Mouse (Mus musculus) neural tube, embryonic 11.5 days (tissue): ENCODE measurements at regions not wholly inside any gene's neighbourhood (a gene's known extent, or its start where the extent isn't known, plus 50 kb on each side); places are given as distances from the start of the nearest gene placed in this dataset.

Experiments used
- ATAC-seq: fragments of 200-750 bp; cut with Nextera tagmentation; 2 replicates; pipeline ENCODE4 v1.8.0; 2017; ENCODE audit warnings: moderate number of reproducible peaks, mild to moderate bottlenecking, moderate TSS enrichment, moderate library complexity; ENCODE audit not compliant: insufficient read depth, low FRiP score, low TSS enrichment
- DNase-seq: peaks from one replicate; pipeline ENCODE4 v3.0.0-alpha.2; 2015; ENCODE audit warnings: low spot score
- H3K27ac ChIP-seq: fragments of 300-500 bp; sonication (generic); 2 replicates; pipeline ENCODE4 v1.5.1; 2014; ENCODE audit warnings: low read depth, mild to moderate bottlenecking, low read length
- H3K27me3 ChIP-seq: fragments of 300-500 bp; sonication (generic); 2 replicates; pipeline ENCODE4 v1.6.1; 2014; ENCODE audit warnings: mild to moderate bottlenecking, low read length, mixed read lengths; ENCODE audit not compliant: control insufficient read depth, insufficient read depth
- H3K36me3 ChIP-seq: fragments of 300-500 bp; sonication (generic); 2 replicates; pipeline ENCODE4 v1.6.1; 2014; ENCODE audit warnings: mild to moderate bottlenecking, low read length, moderate library complexity, mixed read lengths; ENCODE audit not compliant: control insufficient read depth, insufficient read depth
- H3K4me1 ChIP-seq: fragments of 300-500 bp; sonication (generic); 2 replicates; pipeline ENCODE4 v1.6.1; 2014; ENCODE audit warnings: low read length, mixed read lengths; ENCODE audit not compliant: control insufficient read depth, insufficient read depth
- H3K4me2 ChIP-seq: fragments of 300-500 bp; sonication (generic); 2 replicates; pipeline ENCODE4 v1.6.1; 2014; ENCODE audit warnings: low read depth, mild to moderate bottlenecking, moderate library complexity
- H3K4me3 ChIP-seq: fragments of 300-500 bp; sonication (generic); 2 replicates; pipeline ENCODE4 v1.5.1; 2014; ENCODE audit warnings: low read depth, low read length
- H3K9ac ChIP-seq: fragments of 300-500 bp; sonication (generic); 2 replicates; pipeline ENCODE4 v1.6.1; 2014; ENCODE audit warnings: mild to moderate bottlenecking, low read length
- H3K9me3 ChIP-seq: fragments of 300-500 bp; sonication (generic); 2 replicates; pipeline ENCODE4 v1.6.1; 2016; ENCODE audit warnings: low read length; ENCODE audit not compliant: control insufficient read depth
- WGBS: fragments of 180-500 bp; shearing (Covaris S2); extraction: QIAGEN DNeasy Blood & Tissue Kit; methylation state at CpG from one replicate; pipeline ENCODE4 v1.1.7; 2014; 5-methylcytosine and 5-hydroxymethylcytosine counted together

DNA sequence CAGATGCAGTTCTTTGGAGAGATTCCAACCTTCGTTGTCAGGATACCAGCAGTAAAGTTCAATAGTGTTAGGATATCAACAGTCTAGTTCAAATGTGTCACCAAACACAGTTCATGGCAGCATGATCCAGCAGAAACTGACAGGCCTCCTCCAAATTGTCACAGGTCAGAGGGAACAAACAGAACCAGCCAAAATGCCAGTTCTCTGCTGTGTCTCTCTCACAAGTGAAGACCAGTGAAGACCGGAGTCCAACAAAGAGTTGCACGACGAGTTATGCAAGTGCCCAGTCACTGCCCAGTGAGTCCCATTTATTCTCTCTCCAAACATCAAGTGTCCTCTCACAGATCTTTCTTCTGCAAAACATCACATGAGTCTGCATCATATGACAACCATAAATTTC lies 293.4 kb upstream of the Sstr1 start:
- H3K36me3 ChIP-seq, result no peaks in the 10 kb centered on the region
- no peaks in the 10 kb centered on the region for H3K9me3 ChIP-seq
- H3K27me3 ChIP-seq, result no peaks in the 10 kb centered on the region
- no peaks in the 10 kb centered on the region for H3K4me1 ChIP-seq
- H3K4me2 ChIP-seq, result no peak overlapping the region
- no peak overlapping the region for H3K9ac ChIP-seq
- no peak overlapping the region for H3K4me3 ChIP-seq
- 89% methylated on average over 4 of the region's 4 CpGs for WGBS
- DNase-seq (no peak), ATAC-seq (no peak)
- H3K27ac ChIP-seq, result no peak overlapping the region

DNA sequence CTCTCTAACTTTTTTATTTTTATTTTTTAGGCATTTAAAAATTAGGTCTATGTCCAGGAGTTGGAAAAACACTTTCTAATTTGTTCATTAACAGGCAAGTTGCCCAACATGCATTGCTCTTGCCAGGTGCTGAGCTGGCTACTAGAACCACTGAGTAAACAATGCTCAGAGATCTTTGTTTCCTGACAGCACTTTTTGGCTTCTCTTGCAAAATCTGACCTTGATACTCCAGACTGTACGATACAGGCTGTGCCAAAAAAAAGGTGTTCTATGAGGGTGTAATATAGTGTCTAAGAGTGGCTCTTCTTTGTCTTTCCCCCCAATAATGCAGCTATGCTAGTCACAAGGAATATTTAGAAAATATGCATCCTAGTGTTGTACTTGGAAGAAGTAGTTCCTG lies 289.5 kb upstream of the Sstr1 start:
- ATAC-seq, result no peak
- Histone ChIP-seq H3K36me3 (no peaks in the 10 kb centered on the region), H3K27ac (no peak overlapping the region), H3K9me3 (no peaks in the 10 kb centered on the region), H3K4me2 (no peak overlapping the region), H3K27me3 (no peaks in the 10 kb centered on the region), H3K4me3 (no peak overlapping the region), H3K4me1 (no peaks in the 10 kb centered on the region), H3K9ac (no peak overlapping the region)
- no peak for DNase-seq
- 100% methylated on average over 1 of the region's 1 CpGs for WGBS

DNA sequence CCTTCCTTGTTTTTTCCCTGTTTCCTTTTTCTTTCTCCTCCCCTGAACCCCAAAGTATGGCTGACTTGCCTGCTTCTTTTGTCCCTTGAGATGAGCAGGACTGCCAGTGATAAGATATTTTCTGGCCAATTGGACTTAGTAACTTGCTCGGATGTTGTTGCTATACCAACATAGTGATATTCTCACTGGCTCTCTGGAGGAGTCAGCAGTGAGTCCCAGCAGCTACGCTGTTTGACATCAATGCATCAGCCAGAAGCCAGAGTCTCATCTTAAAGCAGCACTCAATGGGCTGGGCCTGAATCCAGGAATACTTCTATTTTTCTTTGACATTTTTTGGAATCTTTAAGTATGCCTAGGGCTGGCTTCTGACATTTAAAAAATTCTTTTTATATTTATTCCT lies 287.1 kb upstream of the Sstr1 start:
- ATAC-seq, result no peak
- H3K4me3 ChIP-seq, result no peak overlapping the region
- no peak overlapping the region for H3K4me2 ChIP-seq
- H3K27ac ChIP-seq, result no peak overlapping the region
- no peak overlapping the region for H3K9ac ChIP-seq
- DNase-seq, result no peak
- H3K4me1 ChIP-seq, result no peaks in the 10 kb centered on the region
- WGBS, result 85% methylated on average over 2 of the region's 2 CpGs
- no peaks in the 10 kb centered on the region for H3K9me3 ChIP-seq
- no peaks in the 10 kb centered on the region for H3K27me3 ChIP-seq
- H3K36me3 ChIP-seq, result no peaks in the 10 kb centered on the region

DNA sequence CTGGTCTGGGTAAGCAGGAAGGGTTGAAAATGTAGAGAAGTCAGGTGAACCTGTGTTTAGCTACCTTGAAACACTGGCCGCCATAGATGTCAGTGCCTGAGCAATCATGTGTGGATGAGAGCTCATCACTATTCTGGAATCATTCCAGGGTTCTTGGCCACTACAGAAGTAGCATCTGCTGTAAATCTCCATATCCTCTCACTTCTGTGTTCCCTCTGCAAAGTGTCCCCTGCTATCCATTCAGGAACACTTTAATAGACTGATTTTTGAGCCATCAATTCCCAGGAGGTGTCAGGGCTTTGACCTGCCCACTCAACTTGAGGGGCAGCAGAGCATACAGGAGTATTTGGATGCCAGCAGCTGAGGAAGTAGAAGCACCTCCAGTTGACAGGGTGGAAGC lies 284.7 kb upstream of the Sstr1 start:
- Histone ChIP-seq H3K27ac (no peak overlapping the region), H3K4me3 (no peak overlapping the region), H3K27me3 (no peaks in the 10 kb centered on the region), H3K4me1 (no peaks in the 10 kb centered on the region), H3K9ac (no peak overlapping the region), H3K4me2 (no peak overlapping the region), H3K36me3 (no peaks in the 10 kb centered on the region), H3K9me3 (no peaks in the 10 kb centered on the region)
- WGBS, result 89% methylated on average over 1 of the region's 1 CpGs
- ATAC-seq, result no peak
- DNase-seq, result no peak

DNA sequence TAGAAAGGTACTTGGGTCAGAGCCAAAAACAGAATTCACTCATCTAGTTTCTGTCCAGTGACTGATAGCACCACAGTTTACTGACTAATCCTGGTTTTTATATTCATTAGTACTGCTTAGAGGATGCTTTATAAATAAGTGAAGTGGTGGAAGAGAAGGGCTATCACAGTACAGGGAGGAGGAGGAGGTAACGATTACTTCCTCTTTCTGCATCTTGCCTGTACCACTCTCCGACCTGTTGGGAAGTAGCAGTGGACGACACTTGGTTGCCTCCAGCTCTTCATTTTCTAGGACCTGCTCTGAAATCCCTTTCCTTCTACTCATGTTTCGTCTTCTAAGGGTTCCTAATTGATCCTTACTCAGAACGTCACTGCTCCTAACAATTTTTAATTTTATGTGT lies 283.5 kb upstream of the Sstr1 start:
- Histone ChIP-seq H3K9ac (no peak overlapping the region), H3K36me3 (no peaks in the 10 kb centered on the region), H3K4me2 (no peak overlapping the region), H3K4me1 (no peaks in the 10 kb centered on the region), H3K4me3 (no peak overlapping the region), H3K9me3 (no peaks in the 10 kb centered on the region), H3K27me3 (no peaks in the 10 kb centered on the region), H3K27ac (no peak overlapping the region)
- 91% methylated on average over 5 of the region's 5 CpGs for WGBS
- ATAC-seq, result no peak
- DNase-seq, result no peak

DNA sequence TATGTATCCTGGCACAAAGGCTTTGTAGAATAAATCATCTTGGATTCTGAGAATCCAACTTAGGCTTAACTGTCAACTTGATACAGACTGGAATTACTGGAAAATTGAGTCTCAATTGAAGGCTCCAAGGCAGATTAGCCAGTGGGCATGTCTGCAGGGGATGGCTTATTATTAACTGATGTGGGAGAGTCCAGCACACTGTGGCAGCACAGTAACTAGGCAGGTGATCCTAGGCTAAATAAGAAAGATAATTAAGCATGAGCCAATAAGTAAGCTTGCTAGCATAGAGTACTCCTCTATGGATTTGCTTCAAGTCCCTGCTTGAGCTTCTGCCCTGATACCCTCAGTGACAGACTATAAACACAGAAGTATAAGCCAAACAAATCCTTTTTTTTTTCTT lies 279.7 kb upstream of the Sstr1 start:
- ATAC-seq, result no peak
- H3K9me3 ChIP-seq, result no peaks in the 10 kb centered on the region

DNA sequence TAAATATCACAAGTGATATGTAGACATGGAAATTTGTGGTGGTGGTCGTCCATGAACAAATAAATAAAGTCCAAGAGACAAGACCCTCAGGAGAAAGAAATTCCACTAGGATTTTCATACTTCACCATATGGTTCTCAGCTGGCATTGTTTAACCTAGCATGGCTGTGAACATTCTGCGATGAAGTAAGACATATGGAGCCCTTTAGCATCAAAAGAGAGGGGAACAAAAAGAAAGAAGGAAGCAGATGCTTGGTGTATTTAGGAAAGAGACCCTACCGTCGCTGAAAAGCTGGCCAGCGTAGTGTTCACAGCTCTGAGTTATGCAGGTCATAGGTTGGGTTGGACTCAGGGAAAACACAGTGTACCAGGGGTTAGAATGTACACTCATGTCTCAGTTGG lies 261.7 kb upstream of the Sstr1 start:
- DNase-seq (no peak), ATAC-seq (no peak)
- WGBS, result 56% methylated on average over 5 of the region's 5 CpGs
- Histone ChIP-seq H3K27me3 (no peaks in the 10 kb centered on the region), H3K9me3 (no peaks in the 10 kb centered on the region), H3K9ac (no peak overlapping the region), H3K27ac (no peak overlapping the region), H3K36me3 (no peaks in the 10 kb centered on the region), H3K4me1 (no peaks in the 10 kb centered on the region), H3K4me2 (no peak overlapping the region), H3K4me3 (no peak overlapping the region)

More for the DNA sequence above, 279.7 kb upstream of the Sstr1 start:
- H3K4me3 ChIP-seq, result no peak overlapping the region
- no peaks in the 10 kb centered on the region for H3K4me1 ChIP-seq
- no peak overlapping the region for H3K4me2 ChIP-seq
- no peaks in the 10 kb centered on the region for H3K27me3 ChIP-seq
- H3K27ac ChIP-seq, result no peak overlapping the region
- DNase-seq, result no peak
- H3K36me3 ChIP-seq, result no peaks in the 10 kb centered on the region
- no peak overlapping the region for H3K9ac ChIP-seq

DNA sequence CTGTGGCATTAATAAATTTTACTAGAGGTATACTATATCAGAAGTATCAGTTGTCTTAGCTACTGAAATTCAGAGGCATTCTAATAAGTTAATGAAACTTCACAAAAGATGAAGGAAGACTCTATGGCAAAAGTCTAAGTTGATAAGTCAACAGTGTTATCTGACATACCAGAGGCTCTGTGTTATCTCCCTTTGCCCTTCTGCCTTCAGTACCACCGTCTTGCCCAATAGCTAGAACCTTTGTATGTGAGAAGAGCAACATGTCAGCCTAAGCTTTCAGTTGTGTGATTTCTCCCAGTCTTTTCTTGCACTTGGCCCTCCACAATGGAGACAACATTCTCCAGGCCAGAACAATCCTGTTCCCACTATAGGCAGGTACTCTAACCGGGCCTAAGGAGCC lies 253.0 kb upstream of the Sstr1 start:
- DNase-seq (no peak), ATAC-seq (no peak)
- Histone ChIP-seq H3K27me3 (no peaks in the 10 kb centered on the region), H3K27ac (no peak overlapping the region), H3K9ac (no peak overlapping the region), H3K9me3 (no peaks in the 10 kb centered on the region), H3K4me2 (no peak overlapping the region), H3K4me1 (no peaks in the 10 kb centered on the region), H3K4me3 (no peak overlapping the region), H3K36me3 (no peaks in the 10 kb centered on the region)
- 92% methylated on average over 2 of the region's 2 CpGs for WGBS

DNA sequence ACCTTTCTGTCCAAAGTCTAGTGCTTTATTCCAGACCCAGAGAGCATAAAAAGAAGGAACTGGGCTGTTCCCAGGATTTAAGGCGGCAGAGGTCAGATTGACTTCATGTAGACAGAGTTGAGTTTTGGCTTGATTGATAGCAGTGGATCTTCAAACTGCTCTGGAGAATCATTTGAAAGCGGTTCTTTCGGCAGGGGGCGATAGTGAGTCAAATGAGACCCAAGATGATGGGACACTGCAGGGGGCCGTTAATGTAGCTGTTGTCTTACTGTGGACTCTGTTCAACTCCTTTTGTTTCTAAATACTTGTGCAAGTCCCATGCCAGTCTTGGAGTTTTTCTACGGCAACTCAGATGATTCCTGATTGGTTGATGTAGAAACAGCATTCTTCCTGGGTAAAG lies 251.4 kb upstream of the Sstr1 start:
- ATAC-seq, result no peak
- no peak for DNase-seq
- H3K27ac ChIP-seq, result no peak overlapping the region
- 82% methylated on average over 6 of the region's 6 CpGs for WGBS
- H3K9ac ChIP-seq, result no peak overlapping the region
- no peaks in the 10 kb centered on the region for H3K36me3 ChIP-seq
- no peak overlapping the region for H3K4me2 ChIP-seq
- no peak overlapping the region for H3K4me3 ChIP-seq
- no peaks in the 10 kb centered on the region for H3K27me3 ChIP-seq
- no peaks in the 10 kb centered on the region for H3K4me1 ChIP-seq
- no peaks in the 10 kb centered on the region for H3K9me3 ChIP-seq
